Mouse (Mus musculus) stomach, postnatal 0 days (tissue): Measurements from ENCODE around the gene Prpsap2.

ENCODE experiments used
- CTCF ChIP-seq: IDR thresholded peaks from 2 replicates; pipeline ENCODE4 v1.5.1; 2016; ENCODE audit warnings: antibody characterized with exemption, low read depth, mild to moderate bottlenecking, moderate library complexity
- EP300 ChIP-seq: optimal IDR thresholded peaks from 2 replicates; pipeline ENCODE3; 2016; ENCODE audit warnings: antibody characterized with exemption

DNA sequence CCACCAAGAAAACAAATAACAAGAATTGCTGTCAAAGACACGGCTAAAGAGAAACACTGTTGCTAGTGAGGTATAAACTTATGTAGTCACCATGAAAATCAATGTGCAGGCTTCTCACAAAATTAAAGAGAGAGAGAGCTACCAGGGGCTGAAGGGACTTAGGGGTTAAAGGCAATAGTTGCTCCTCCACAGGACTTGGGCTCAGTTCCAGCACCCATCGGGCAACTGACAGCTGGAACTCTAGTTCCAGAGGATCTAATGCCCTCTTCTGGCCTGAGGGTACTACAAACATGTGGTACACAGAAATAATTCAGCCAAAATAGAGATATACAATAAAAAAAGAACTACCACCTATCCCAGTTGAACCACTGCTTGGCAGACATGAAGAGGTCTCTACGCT is 14.7 kb downstream of the Prpsap2 start:
- no peak for TF ChIP-seq CTCF
- no peak for TF ChIP-seq EP300
